Mouse (Mus musculus) liver, postnatal 0 days (tissue): ENCODE measurements around the gene Myo9a. TPM values are rescaled to one million over a fixed set of nuclear protein-coding genes. Genes with fewer than 3 reads are reported as not detected.

Source experiments
- ATAC-seq: fragments of 200-750 bp; cut with Nextera tagmentation; 2 replicates; pipeline ENCODE4 v1.8.0; 2017; ENCODE audit warnings: mild to moderate bottlenecking, moderate library complexity
- DNase-seq: peaks from one replicate; pipeline ENCODE4 v3.0.0-alpha.2; 2016
- H3K27ac ChIP-seq: fragments of 300-500 bp; sonication (generic); 2 replicates; pipeline ENCODE4 v1.5.1; 2014; ENCODE audit warnings: antibody characterized with exemption, moderate library complexity, mild to moderate bottlenecking, low read depth
- H3K27me3 ChIP-seq: fragments of 300-500 bp; sonication (generic); 2 replicates; pipeline ENCODE4 v1.6.1; 2014; ENCODE audit warnings: low read length, control low read depth, mixed read lengths; ENCODE audit not compliant: insufficient read depth
- H3K36me3 ChIP-seq: fragments of 300-500 bp; sonication (generic); replicated peaks from 2 replicates; pipeline ENCODE4 v1.6.1; 2014; ENCODE audit warnings: mild to moderate bottlenecking, control low read depth, low read length, moderate library complexity, mixed read lengths; ENCODE audit not compliant: insufficient read depth
- H3K4me1 ChIP-seq: fragments of 300-500 bp; sonication (generic); 2 replicates; pipeline ENCODE4 v1.6.1; 2014; ENCODE audit warnings: antibody characterized with exemption, mild to moderate bottlenecking, control low read depth; ENCODE audit not compliant: insufficient read depth
- H3K4me2 ChIP-seq: fragments of 300-500 bp; sonication (generic); 2 replicates; pipeline ENCODE4 v1.6.1; 2014; ENCODE audit warnings: low read depth, mild to moderate bottlenecking, low read length, moderate library complexity, mixed read lengths
- H3K4me3 ChIP-seq: fragments of 300-500 bp; sonication (generic); 2 replicates; pipeline ENCODE4 v1.5.1; 2014; ENCODE audit warnings: low read depth, low read length
- H3K9ac ChIP-seq: fragments of 300-500 bp; sonication (generic); replicated peaks from 2 replicates; pipeline ENCODE4 v1.6.1; 2014; ENCODE audit warnings: mild to moderate bottlenecking, moderate library complexity
- H3K9me3 ChIP-seq: fragments of 300-500 bp; sonication (generic); 2 replicates; pipeline ENCODE4 v1.6.1; 2016; ENCODE audit warnings: mild to moderate bottlenecking, control low read depth, low read length, mixed read lengths
- CTCF ChIP-seq: sonication (generic); IDR thresholded peaks from 2 replicates; pipeline ENCODE4 v1.5.1; 2016; ENCODE audit warnings: antibody characterized with exemption, low read depth
- EP300 ChIP-seq: IDR thresholded peaks from 2 replicates; pipeline ENCODE4 v1.6.1; 2016; ENCODE audit warnings: antibody characterized with exemption, low read depth, mild to moderate bottlenecking
- WGBS: fragments of 180-500 bp; shearing (Covaris S2); extraction: QIAGEN DNeasy Blood & Tissue Kit; methylation state at CpG from one replicate; pipeline ENCODE4 v1.1.7; 2014; ENCODE audit not compliant: insufficient replicate concordance; 5-methylcytosine and 5-hydroxymethylcytosine counted together
- polyA plus RNA-seq: library from polyadenylated mRNA; unstranded; fragments of >200 nt; fragmentation: Nextera tagmentation; extraction: Ambion mirVana; gene quantifications from 2 replicates; pipeline ENCODE4 v1.2.1, GENCODE M21; 2015

Gene Myo9a
- polyA plus RNA-seq, 1 experiment from 2014 or later, result 2.9 TPM

DNA sequence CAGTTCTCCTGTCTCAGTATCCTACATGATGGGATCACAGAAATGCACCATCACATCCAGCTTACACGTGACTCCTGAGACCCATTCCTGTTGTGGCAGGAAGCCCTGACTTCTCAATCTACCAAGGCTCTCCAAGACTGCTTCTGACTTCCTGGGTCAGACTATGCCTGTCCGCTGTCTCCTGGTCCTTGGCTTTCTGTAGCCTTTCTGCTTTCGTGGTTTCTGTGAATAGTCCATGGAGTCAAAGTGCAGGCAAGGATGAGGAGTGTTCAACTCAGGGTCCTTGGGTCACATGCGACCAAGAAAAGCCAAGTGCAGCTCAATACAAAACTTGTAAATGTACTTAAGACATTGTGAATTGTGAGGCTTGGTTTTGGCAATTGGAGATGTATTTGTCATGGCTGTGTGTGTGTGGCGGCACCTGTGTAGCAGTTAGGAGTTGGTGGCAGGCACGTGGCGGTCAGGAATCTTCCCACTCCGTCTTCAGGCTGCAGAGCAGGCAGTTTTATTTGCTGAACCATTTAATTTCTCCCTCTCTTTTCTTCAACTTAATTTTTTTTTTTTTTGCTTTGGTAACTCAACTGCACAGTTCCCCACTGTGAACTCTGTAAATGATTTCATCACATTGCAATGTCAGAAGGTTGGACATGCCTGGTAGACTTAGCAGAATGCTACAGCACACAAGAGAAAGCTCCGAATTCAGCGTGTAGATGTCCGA lies 23.0 kb upstream of the Myo9a start:
- 77% methylated on average over 11 of the region's 11 CpGs for WGBS
- H3K27me3 ChIP-seq, result peaks cover 24% of the 10 kb centered on the region
- H3K4me2 ChIP-seq, result no peak overlapping the region
- no peak overlapping the region for H3K27ac ChIP-seq
- no peak overlapping the region for H3K9ac ChIP-seq
- H3K9me3 ChIP-seq, result no peaks in the 10 kb centered on the region
- no peaks in the 10 kb centered on the region for H3K4me1 ChIP-seq
- TF ChIP-seq EP300, result no peak
- TF ChIP-seq CTCF, result no peak
- H3K4me3 ChIP-seq, result no peak overlapping the region
- DNase-seq, result no peak
- ATAC-seq, result no peak; the same call in 1 of the 2 replicates
- H3K36me3 ChIP-seq, result no peaks in the 10 kb centered on the region

DNA sequence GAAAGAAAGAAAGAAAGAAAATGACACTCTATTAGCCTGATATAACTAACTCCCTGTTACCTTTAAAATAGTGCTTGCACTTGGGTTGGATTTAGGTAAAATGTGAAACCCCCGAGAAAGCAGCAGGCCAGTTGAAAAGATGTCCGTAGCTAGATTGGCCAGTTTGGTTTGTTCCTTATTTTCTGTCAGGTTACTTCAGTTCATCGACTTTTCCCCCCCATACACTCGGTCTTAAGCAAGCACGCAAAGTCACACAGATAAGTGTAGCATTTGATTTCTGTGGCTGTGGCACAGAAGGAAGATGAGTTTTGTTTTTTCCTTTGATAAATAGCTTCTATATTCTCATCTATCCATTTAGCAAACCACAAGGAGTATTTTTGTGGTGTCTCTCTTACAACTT lies 19.6 kb upstream of the Myo9a start:
- no peak overlapping the region for H3K4me2 ChIP-seq
- H3K27ac ChIP-seq, result no peak overlapping the region
- TF ChIP-seq EP300 (no peak), CTCF (no peak)
- DNase-seq (no peak), ATAC-seq (no peak)
- H3K27me3 ChIP-seq, result peaks cover 14% of the 10 kb centered on the region; the same call in 1 of the 2 replicates
- H3K36me3 ChIP-seq, result no peaks in the 10 kb centered on the region
- peaks cover 4% of the 10 kb centered on the region for H3K4me1 ChIP-seq
- H3K4me3 ChIP-seq, result no peak overlapping the region
- WGBS, result 65% methylated on average over 5 of the region's 5 CpGs
- H3K9me3 ChIP-seq, result no peaks in the 10 kb centered on the region
- H3K9ac ChIP-seq, result no peak overlapping the region

DNA sequence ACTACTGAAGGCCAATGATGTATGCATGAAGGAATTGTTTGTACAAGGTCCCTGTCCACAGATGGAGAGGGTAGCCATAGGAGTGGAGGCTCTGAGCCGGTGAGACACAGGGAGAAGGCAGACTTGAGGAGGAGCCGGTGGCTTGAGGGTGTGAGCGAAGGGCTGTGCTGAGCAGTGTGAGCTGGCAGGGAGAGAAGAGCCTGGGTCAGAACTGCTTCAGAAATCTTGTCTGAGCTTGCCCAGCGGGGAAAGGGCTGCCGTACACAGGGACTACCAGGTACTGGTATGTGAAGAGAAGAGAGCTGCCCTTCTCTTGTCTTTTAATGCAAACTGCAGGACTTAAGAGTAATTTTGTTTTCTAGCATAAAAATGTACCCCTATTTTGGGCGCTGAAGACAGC lies 17.6 kb upstream of the Myo9a start:
- DNase-seq (no peak), ATAC-seq (no peak)
- Histone ChIP-seq H3K9ac (no peak overlapping the region), H3K36me3 (0 out of 2 replicates have a peak, but pooled peaks cover 3% of the 10 kb centered on the region), H3K4me2 (no peak overlapping the region), H3K27ac (no peak overlapping the region), H3K9me3 (no peaks in the 10 kb centered on the region), H3K4me3 (no peak overlapping the region), H3K4me1 (peaks cover 4% of the 10 kb centered on the region), H3K27me3 (0 out of 2 replicates have a peak, but pooled peaks cover 8% of the 10 kb centered on the region)
- WGBS, result 78% methylated on average over 6 of the region's 6 CpGs
- TF ChIP-seq CTCF (no peak), EP300 (no peak)

DNA sequence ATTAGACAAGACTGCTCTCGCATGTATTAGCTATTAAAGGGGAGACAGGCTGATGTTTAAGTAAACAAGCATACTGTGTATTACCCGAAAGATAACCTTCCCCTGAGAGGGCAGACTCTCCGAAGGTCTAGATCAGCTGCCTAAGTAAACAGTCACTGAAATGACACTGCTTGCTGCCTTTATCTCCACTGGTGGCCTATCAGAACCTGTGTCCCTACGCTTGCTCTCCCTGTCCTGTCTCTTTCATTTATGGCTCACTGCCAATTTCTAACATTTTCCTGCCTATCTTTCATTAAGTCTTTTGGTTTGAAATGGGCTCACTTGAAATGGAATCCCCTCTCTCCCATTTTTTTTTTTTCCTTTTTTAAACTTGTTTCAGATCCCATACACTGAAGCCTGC lies 15.3 kb upstream of the Myo9a start:
- no peak overlapping the region for H3K4me2 ChIP-seq
- H3K4me3 ChIP-seq, result no peak overlapping the region
- H3K4me1 ChIP-seq, result peaks cover 4% of the 10 kb centered on the region
- H3K27ac ChIP-seq, result no peak overlapping the region
- H3K27me3 ChIP-seq, result 0 out of 2 replicates have a peak, but pooled peaks cover 4% of the 10 kb centered on the region
- 29% methylated on average over 4 of the region's 4 CpGs for WGBS
- H3K9ac ChIP-seq, result no peak overlapping the region
- no peak for TF ChIP-seq EP300
- TF ChIP-seq CTCF, result no peak
- ATAC-seq (peak; percentile 49; the same call in 1 of the 2 replicates), DNase-seq (no peak)
- 0 out of 2 replicates have a peak, but pooled peaks cover 3% of the 10 kb centered on the region for H3K36me3 ChIP-seq
- no peaks in the 10 kb centered on the region for H3K9me3 ChIP-seq

DNA sequence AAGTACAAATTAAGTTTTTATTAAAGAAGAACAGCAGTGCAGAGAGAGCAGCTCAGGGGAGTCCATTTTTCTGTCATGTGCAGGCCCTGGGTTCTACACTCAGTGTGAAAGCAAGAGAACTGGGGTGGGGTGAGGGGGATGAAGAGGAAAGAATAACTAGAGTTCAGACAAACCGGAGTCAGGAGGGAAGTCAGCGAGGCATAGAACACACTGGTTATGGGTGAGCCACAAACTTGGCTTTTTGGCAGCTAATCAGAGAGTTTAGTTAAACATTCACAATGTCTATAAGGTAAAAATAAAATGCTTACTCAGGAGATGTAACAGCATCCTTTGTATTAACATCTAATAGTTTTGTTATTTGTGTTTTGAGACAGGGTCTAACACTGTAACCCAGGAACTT lies 10.1 kb upstream of the Myo9a start:
- 0 out of 2 replicates have a peak, but pooled peaks cover 3% of the 10 kb centered on the region for H3K36me3 ChIP-seq
- H3K9ac ChIP-seq, result no peak overlapping the region
- ATAC-seq, result no peak
- no peaks in the 10 kb centered on the region for H3K9me3 ChIP-seq
- no peak for DNase-seq
- WGBS, result 60% methylated on average over 2 of the region's 2 CpGs
- no peak overlapping the region for H3K27ac ChIP-seq
- TF ChIP-seq EP300, result no peak
- TF ChIP-seq CTCF, result no peak
- no peaks in the 10 kb centered on the region for H3K27me3 ChIP-seq
- H3K4me2 ChIP-seq, result no peak overlapping the region
- H3K4me3 ChIP-seq, result no peak overlapping the region
- H3K4me1 ChIP-seq, result no peaks in the 10 kb centered on the region; the same call in none of the 2 replicates

DNA sequence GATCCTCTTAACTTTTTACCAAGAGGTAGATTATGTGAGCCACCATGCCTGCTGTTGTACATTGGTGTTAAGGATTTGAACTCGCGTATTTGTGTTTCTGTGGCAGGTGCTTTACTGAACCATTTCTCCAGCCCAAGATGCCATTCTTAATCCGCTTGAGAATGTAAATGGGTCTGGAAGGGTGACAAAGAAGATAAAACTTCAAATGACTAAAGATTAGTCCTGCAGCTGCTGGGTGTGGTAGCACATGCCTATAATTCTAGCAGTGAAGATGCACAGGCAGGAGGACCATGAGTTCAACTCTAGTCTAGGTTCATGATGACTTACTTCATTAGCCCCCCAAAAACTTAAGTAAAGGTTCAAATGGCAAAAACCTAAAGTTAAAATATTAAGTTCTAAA lies 6.8 kb upstream of the Myo9a start:
- H3K9me3 ChIP-seq, result no peaks in the 10 kb centered on the region
- H3K36me3 ChIP-seq, result no peaks in the 10 kb centered on the region
- 80% methylated on average over 3 of the region's 3 CpGs for WGBS
- no peak overlapping the region for H3K4me3 ChIP-seq
- TF ChIP-seq EP300 (no peak), CTCF (no peak)
- H3K9ac ChIP-seq, result no peak overlapping the region
- no peak for ATAC-seq
- no peak overlapping the region for H3K4me2 ChIP-seq
- H3K27ac ChIP-seq, result no peak overlapping the region
- H3K4me1 ChIP-seq, result peaks cover 5% of the 10 kb centered on the region
- no peaks in the 10 kb centered on the region for H3K27me3 ChIP-seq
- no peak for DNase-seq
